Mouse (Mus musculus): ENCODE results near the gene Trim14. TPM values are rescaled to one million over a fixed set of nuclear protein-coding genes. Genes with fewer than 3 reads are reported as not detected.

The Trim14 gene
- polyA plus RNA-seq, 1 experiment from 2014 or later, result 4.5 TPM

GRCm38 (mm10) chr4:46447461-46447860 lies 88.5 kb downstream of the Trim14 start:
- Histone ChIP-seq H3K4me3 (ENCODE audit: low read depth, low read length) (no peak overlapping the region), H3K36me3 (ENCODE audit: control insufficient read depth, insufficient read depth, low read length) (no peaks in the 10 kb centered on the region), H3K27me3 (ENCODE audit: control insufficient read depth, insufficient read depth, low read length) (no peaks in the 10 kb centered on the region), H3K4me2 (replicated peaks; ENCODE audit: low read depth) (no peak overlapping the region), H3K9ac (ENCODE audit: low read length) (no peak overlapping the region), H3K27ac (replicated peaks) (no peak overlapping the region), H3K9me3 (ENCODE audit: control insufficient read depth, low read length) (no peaks in the 10 kb centered on the region), H3K4me1 (replicated peaks; ENCODE audit: control insufficient read depth, insufficient read depth) (no peaks in the 10 kb centered on the region)
- TF ChIP-seq CTCF (IDR thresholded peaks at IDR 0.05; ENCODE audit: low read depth) (no peak), EP300 (optimal IDR thresholded peaks at IDR 0.05) (no peak)
- ATAC-seq (ENCODE audit: low FRiP score, low TSS enrichment) (no peak), DNase-seq (ENCODE audit: low spot score) (no peak)
- WGBS, result 50% methylated on average over 1 of the region's 1 CpGs

GRCm38 (mm10) chr4:46445237-46445945 lies 90.5 kb downstream of the Trim14 start:
- 41% methylated on average over 9 of the region's 9 CpGs for WGBS
- H3K9me3 ChIP-seq (ENCODE audit: control insufficient read depth, low read length), result no peaks in the 10 kb centered on the region
- no peaks in the 10 kb centered on the region for H3K36me3 ChIP-seq (ENCODE audit: control insufficient read depth, insufficient read depth, low read length)
- no peak for ATAC-seq (ENCODE audit: low FRiP score, low TSS enrichment)
- no peak for DNase-seq (ENCODE audit: low spot score)
- H3K4me3 ChIP-seq (ENCODE audit: low read depth, low read length), result no peak overlapping the region
- no peak overlapping the region; the same call in 1 of the 2 replicates for H3K9ac ChIP-seq (ENCODE audit: low read length)
- H3K27ac ChIP-seq (replicated peaks), result no peak overlapping the region
- no peaks in the 10 kb centered on the region for H3K4me1 ChIP-seq (replicated peaks; ENCODE audit: control insufficient read depth, insufficient read depth)
- H3K27me3 ChIP-seq (ENCODE audit: control insufficient read depth, insufficient read depth, low read length), result no peaks in the 10 kb centered on the region
- no peak for TF ChIP-seq CTCF (IDR thresholded peaks at IDR 0.05; ENCODE audit: low read depth)
- H3K4me2 ChIP-seq (replicated peaks; ENCODE audit: low read depth), result no peak overlapping the region

Other genes with a start within 250 kb of the Trim14 start
- gene Foxe1, start 192.5 kb downstream of the Trim14 start, polyA plus RNA-seq (2015; fragmentation: Nextera tagmentation; extraction: Ambion mirVana), result 0.78 and 0.93 TPM in 2 replicates
- gene Trmo, start 146.7 kb downstream of the Trim14 start, polyA plus RNA-seq (2015; fragmentation: Nextera tagmentation; extraction: Ambion mirVana), result 6.5 and 7.5 TPM in 2 replicates
- gene Hemgn, start 122.6 kb downstream of the Trim14 start, polyA plus RNA-seq (2015; fragmentation: Nextera tagmentation; extraction: Ambion mirVana), result 0.78 and 1.2 TPM in 2 replicates
- gene Anp32b, start 85.2 kb downstream of the Trim14 start, polyA plus RNA-seq (2015; fragmentation: Nextera tagmentation; extraction: Ambion mirVana), result 88.7 and 97.1 TPM in 2 replicates
- 65.1 and 67.7 TPM in 2 replicates for gene Nans, start 46.9 kb downstream of the Trim14 start, polyA plus RNA-seq (2015; fragmentation: Nextera tagmentation; extraction: Ambion mirVana)
- 16.7 and 17.2 TPM in 2 replicates for gene Coro2a, start 66.1 kb upstream of the Trim14 start, polyA plus RNA-seq (2015; fragmentation: Nextera tagmentation; extraction: Ambion mirVana)
- 2.7 and 3.4 TPM in 2 replicates for gene Tbc1d2, start 114.1 kb upstream of the Trim14 start, polyA plus RNA-seq (2015; fragmentation: Nextera tagmentation; extraction: Ambion mirVana)